Mouse (Mus musculus): Measurements from ENCODE around the gene Lnx2. TPM values are rescaled to one million over a fixed set of nuclear protein-coding genes. Genes with fewer than 3 reads are reported as not detected.
A peak's percentile ranks its signal among the peaks of the same experiment; 100 is the strongest.

The Lnx2 gene
- 5.0 and 5.6 TPM in 2 replicates for polyA plus RNA-seq (2014; fragmentation: Nextera tagmentation; extraction: Ambion mirVana)

- H3K4me1 ChIP-seq (replicated peaks; ENCODE audit: control insufficient read depth, insufficient read depth, low read length) = peaks cover 14% of the 10 kb centered on the region
- H3K4me3 ChIP-seq (replicated peaks; ENCODE audit: low read length) = peak within 1 kb of the TSS; percentile 65
- H3K27ac ChIP-seq = peak within 1 kb of the TSS; percentile 84
- no peaks in the 10 kb centered on the region for H3K9me3 ChIP-seq (ENCODE audit: control insufficient read depth, low read length)
- H3K9ac ChIP-seq = peak within 1 kb of the TSS; percentile 76
- peak; percentile 96 for DNase-seq (ENCODE audit: low spot score)
- peak; percentile 99 for ATAC-seq (ENCODE audit: low FRiP score)
- peak within 1 kb of the TSS; percentile 82 for H3K4me2 ChIP-seq (replicated peaks)
- no peaks in the 10 kb centered on the region; the same call in 1 of the 2 replicates for H3K36me3 ChIP-seq (replicated peaks; ENCODE audit: control insufficient read depth, insufficient read depth)
- under 1% methylated on average over 65 of the region's 65 CpGs for WGBS
- no peaks in the 10 kb centered on the region for H3K27me3 ChIP-seq (ENCODE audit: control insufficient read depth, insufficient read depth, low read length)
These were observed at the start of gene Lnx2 for GRCm38 (mm10) chr5:147076026-147076798. TSS of gene Lnx2 (minus strand) at chr5:147076586.

DNA sequence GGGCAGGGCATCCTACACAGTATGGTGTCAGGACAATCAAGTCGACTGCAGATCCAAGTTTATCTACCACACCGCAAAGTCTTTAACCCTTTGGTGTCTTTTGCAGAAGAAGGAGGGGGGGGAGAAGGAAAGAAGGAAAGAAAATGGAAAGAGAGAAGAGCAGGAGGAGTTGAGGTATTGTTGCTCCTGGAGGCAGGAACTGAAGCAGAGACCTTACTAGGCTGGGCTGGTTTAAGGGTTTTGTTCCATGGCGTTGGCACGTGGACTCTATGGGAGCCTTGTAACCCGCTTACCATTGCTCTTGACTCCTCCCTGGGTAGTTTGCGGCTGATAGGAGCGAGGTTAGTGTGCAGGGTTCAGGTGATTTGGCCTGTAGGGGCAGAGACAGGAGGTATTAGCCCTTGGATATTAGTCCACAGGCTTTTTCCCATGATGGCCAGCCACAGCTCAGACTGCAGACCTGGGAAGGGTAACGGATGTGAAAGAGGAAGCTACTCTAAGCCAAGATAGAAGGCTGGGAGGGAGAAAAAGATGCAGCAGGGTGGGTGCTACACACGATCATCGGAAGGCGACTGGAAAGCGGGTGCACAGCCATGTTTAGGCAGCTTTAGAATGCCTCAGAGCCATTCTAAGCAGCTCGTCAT, 49.3 kb upstream of the Lnx2 start:
- H3K4me2 ChIP-seq (replicated peaks) = no peak overlapping the region
- peaks cover 3% of the 10 kb centered on the region; the same call in 1 of the 2 replicates for H3K9me3 ChIP-seq (ENCODE audit: control insufficient read depth, low read length)
- ATAC-seq (ENCODE audit: low FRiP score) (no peak), DNase-seq (ENCODE audit: low spot score) (no peak)
- H3K4me1 ChIP-seq (replicated peaks; ENCODE audit: control insufficient read depth, insufficient read depth, low read length) = no peaks in the 10 kb centered on the region
- no peak overlapping the region for H3K27ac ChIP-seq
- H3K4me3 ChIP-seq (replicated peaks; ENCODE audit: low read length) = no peak overlapping the region
- H3K27me3 ChIP-seq (ENCODE audit: control insufficient read depth, insufficient read depth, low read length) = no peaks in the 10 kb centered on the region
- H3K36me3 ChIP-seq (replicated peaks; ENCODE audit: control insufficient read depth, insufficient read depth) = no peaks in the 10 kb centered on the region
- no peak overlapping the region for H3K9ac ChIP-seq
- 89% methylated on average over 13 of the region's 13 CpGs for WGBS

- Histone ChIP-seq H3K9me3 (ENCODE audit: control insufficient read depth, low read length) (peaks cover 3% of the 10 kb centered on the region; the same call in 1 of the 2 replicates), H3K36me3 (replicated peaks; ENCODE audit: control insufficient read depth, insufficient read depth) (no peaks in the 10 kb centered on the region), H3K9ac (no peak overlapping the region), H3K27ac (no peak overlapping the region), H3K4me1 (replicated peaks; ENCODE audit: control insufficient read depth, insufficient read depth, low read length) (no peaks in the 10 kb centered on the region), H3K4me2 (replicated peaks) (no peak overlapping the region), H3K27me3 (ENCODE audit: control insufficient read depth, insufficient read depth, low read length) (no peaks in the 10 kb centered on the region), H3K4me3 (replicated peaks; ENCODE audit: low read length) (no peak overlapping the region)
- DNase-seq (ENCODE audit: low spot score) (no peak), ATAC-seq (ENCODE audit: low FRiP score) (no peak)
- 45% methylated on average over 9 of the region's 9 CpGs for WGBS
These were observed 48.4 kb upstream of the Lnx2 start for GRCm38 (mm10) chr5:147124794-147125193.

DNA sequence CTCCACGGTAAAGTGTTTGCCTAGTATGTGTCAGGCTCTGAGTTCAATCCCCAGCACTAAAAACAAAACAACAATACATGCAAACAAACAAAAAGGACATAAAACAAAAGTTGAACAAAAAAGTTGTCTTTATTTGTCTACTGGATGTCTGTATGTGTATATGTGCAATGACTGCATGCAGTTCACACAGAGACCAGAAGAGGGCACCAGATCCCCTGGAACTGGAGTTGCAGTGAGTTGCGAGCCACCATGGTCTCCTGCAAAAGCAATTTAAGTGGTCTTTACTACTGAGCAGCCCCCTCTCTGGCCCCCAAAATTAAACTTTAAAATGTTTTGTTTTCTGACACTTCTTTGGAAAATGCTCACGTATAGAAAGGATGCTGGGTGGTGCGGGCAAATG, 44.8 kb upstream of the Lnx2 start:
- Histone ChIP-seq H3K4me2 (replicated peaks) (no peak overlapping the region), H3K4me3 (replicated peaks; ENCODE audit: low read length) (no peak overlapping the region), H3K36me3 (replicated peaks; ENCODE audit: control insufficient read depth, insufficient read depth) (no peaks in the 10 kb centered on the region), H3K4me1 (replicated peaks; ENCODE audit: control insufficient read depth, insufficient read depth, low read length) (no peaks in the 10 kb centered on the region), H3K9me3 (ENCODE audit: control insufficient read depth, low read length) (peaks cover 3% of the 10 kb centered on the region; the same call in 1 of the 2 replicates), H3K9ac (no peak overlapping the region), H3K27me3 (ENCODE audit: control insufficient read depth, insufficient read depth, low read length) (no peaks in the 10 kb centered on the region), H3K27ac (no peak overlapping the region)
- ATAC-seq (ENCODE audit: low FRiP score) = no peak
- 94% methylated on average over 4 of the region's 4 CpGs for WGBS
- no peak for DNase-seq (ENCODE audit: low spot score)

GRCm38 (mm10) chr5:147117027-147117426, 40.6 kb upstream of the Lnx2 start:
- ATAC-seq (ENCODE audit: low FRiP score) (no peak), DNase-seq (ENCODE audit: low spot score) (no peak)
- Histone ChIP-seq H3K9me3 (ENCODE audit: control insufficient read depth, low read length) (peaks cover 3% of the 10 kb centered on the region; the same call in 1 of the 2 replicates), H3K9ac (no peak overlapping the region), H3K4me1 (replicated peaks; ENCODE audit: control insufficient read depth, insufficient read depth, low read length) (no peaks in the 10 kb centered on the region), H3K27ac (no peak overlapping the region), H3K4me2 (replicated peaks) (no peak overlapping the region), H3K27me3 (ENCODE audit: control insufficient read depth, insufficient read depth, low read length) (no peaks in the 10 kb centered on the region), H3K36me3 (replicated peaks; ENCODE audit: control insufficient read depth, insufficient read depth) (0 out of 2 replicates have a peak, but pooled peaks cover 6% of the 10 kb centered on the region), H3K4me3 (replicated peaks; ENCODE audit: low read length) (no peak overlapping the region)
- 21% methylated on average over 6 of the region's 6 CpGs for WGBS

DNA sequence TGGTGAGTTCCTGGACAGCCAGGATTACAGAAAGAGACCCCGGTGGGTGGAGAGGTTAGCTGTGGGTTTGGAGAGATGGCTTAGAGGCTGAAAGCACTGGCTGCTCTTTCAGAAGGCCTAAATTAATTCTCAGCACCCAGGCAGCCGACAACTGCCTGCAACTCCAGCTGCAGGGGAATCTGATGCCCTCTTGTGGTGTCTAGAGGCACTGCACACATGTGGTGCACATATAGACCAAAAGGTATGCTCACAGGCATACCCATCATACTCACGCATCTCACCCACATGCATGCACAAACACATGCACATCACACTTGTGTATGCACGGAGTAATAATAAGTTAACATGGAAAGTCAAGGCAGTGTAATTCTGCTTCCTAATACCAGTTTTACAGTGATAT, 39.2 kb upstream of the Lnx2 start:
- no peak for ATAC-seq (ENCODE audit: low FRiP score)
- Histone ChIP-seq H3K4me3 (replicated peaks; ENCODE audit: low read length) (no peak overlapping the region), H3K9ac (no peak overlapping the region), H3K27me3 (ENCODE audit: control insufficient read depth, insufficient read depth, low read length) (no peaks in the 10 kb centered on the region), H3K36me3 (replicated peaks; ENCODE audit: control insufficient read depth, insufficient read depth) (0 out of 2 replicates have a peak, but pooled peaks cover 12% of the 10 kb centered on the region), H3K4me1 (replicated peaks; ENCODE audit: control insufficient read depth, insufficient read depth, low read length) (no peaks in the 10 kb centered on the region), H3K27ac (no peak overlapping the region), H3K9me3 (ENCODE audit: control insufficient read depth, low read length) (no peaks in the 10 kb centered on the region), H3K4me2 (replicated peaks) (no peak overlapping the region)
- WGBS = 99% methylated on average over 4 of the region's 4 CpGs
- no peak for DNase-seq (ENCODE audit: low spot score)

DNA sequence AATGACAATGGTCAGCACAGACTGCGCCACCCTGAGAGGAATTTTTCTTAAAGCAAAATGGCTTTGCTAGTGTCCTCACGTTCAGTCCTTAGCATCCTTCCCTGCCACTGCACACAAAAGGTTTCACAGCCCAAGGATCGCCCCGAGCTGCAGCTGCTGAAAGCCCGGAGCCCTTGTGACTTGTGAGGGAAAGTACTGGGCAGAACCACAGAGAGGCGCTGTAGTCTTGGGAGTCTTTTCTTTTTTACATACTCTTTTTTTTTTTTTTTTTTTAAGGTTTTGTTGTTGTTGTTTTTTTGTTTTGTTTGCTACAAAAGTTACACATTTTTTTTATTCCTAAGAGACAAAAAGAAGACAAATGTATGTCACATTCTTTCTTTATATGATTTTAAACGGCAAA, 38.4 kb upstream of the Lnx2 start:
- Histone ChIP-seq H3K27me3 (ENCODE audit: control insufficient read depth, insufficient read depth, low read length) (no peaks in the 10 kb centered on the region), H3K9ac (no peak overlapping the region), H3K4me3 (replicated peaks; ENCODE audit: low read length) (no peak overlapping the region), H3K9me3 (ENCODE audit: control insufficient read depth, low read length) (no peaks in the 10 kb centered on the region), H3K4me2 (replicated peaks) (no peak overlapping the region), H3K27ac (no peak overlapping the region), H3K4me1 (replicated peaks; ENCODE audit: control insufficient read depth, insufficient read depth, low read length) (no peaks in the 10 kb centered on the region), H3K36me3 (replicated peaks; ENCODE audit: control insufficient read depth, insufficient read depth) (0 out of 2 replicates have a peak, but pooled peaks cover 12% of the 10 kb centered on the region)
- DNase-seq (ENCODE audit: low spot score) = no peak
- WGBS = 73% methylated on average over 7 of the region's 7 CpGs
- no peak for ATAC-seq (ENCODE audit: low FRiP score)

DNA sequence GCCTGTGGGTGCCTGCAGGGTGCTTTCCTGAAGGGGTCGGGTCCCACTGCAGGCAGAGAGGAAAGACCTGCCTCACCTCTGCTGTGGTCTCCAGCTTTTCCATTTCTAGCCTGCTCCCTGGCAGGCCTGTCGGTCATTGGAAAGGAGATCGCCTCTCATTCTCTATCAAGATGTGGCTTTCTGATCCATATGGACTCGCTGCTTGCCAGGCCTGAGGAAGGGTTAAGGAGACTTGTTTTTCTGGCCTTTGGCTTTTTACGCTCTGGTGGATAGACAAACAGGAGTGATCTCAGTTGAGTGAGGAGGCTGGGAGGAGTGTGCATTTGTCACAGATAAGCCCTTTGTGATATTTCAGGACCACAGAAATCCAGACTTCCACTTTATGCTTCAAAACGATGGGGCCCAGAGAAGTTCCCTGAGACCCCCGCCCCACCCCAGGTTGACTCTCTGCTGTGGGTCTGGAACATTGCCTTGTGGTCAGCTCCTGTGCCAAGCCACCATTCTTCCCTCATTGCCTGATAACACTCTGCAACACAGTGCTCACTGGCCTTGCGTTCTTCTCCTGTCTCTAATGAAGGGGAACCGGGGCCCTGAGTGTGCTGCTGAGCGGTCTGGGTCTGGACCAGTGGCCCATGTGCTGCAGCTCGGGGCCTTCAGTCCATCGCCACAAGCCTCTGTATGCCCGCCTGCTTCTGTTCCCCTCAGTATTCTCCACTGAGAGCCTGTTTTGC, 32.6 kb upstream of the Lnx2 start:
- Histone ChIP-seq H3K27ac (no peak overlapping the region), H3K4me3 (replicated peaks; ENCODE audit: low read length) (no peak overlapping the region), H3K9ac (no peak overlapping the region), H3K4me2 (replicated peaks) (no peak overlapping the region), H3K36me3 (replicated peaks; ENCODE audit: control insufficient read depth, insufficient read depth) (0 out of 2 replicates have a peak, but pooled peaks cover 33% of the 10 kb centered on the region), H3K27me3 (ENCODE audit: control insufficient read depth, insufficient read depth, low read length) (no peaks in the 10 kb centered on the region), H3K4me1 (replicated peaks; ENCODE audit: control insufficient read depth, insufficient read depth, low read length) (no peaks in the 10 kb centered on the region), H3K9me3 (ENCODE audit: control insufficient read depth, low read length) (no peaks in the 10 kb centered on the region)
- WGBS = 90% methylated on average over 13 of the region's 13 CpGs
- ATAC-seq (ENCODE audit: low FRiP score) (no peak), DNase-seq (ENCODE audit: low spot score) (no peak)

DNA sequence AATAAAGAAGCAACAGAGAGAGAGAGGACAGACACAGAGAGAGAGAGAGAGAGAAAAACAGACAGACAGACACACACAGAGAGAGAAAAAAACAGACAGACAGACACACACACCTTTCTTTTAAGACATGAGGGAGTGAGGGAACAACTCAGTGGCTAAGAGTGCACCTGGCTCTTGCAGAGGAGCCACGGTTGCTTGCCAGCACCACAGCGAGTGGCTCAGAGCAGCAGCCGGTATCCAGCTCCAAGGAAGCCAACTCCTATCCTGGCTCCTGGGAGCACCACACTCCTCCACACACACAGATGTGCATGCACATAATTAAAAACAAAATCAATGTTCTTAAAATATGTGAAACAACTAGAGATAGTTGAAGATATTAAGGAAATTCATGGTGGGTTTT, 30.9 kb upstream of the Lnx2 start:
- ATAC-seq (ENCODE audit: low FRiP score) (no peak), DNase-seq (ENCODE audit: low spot score) (no peak)
- H3K36me3 ChIP-seq (replicated peaks; ENCODE audit: control insufficient read depth, insufficient read depth) = 0 out of 2 replicates have a peak, but pooled peaks cover 28% of the 10 kb centered on the region
- H3K4me2 ChIP-seq (replicated peaks) = no peak overlapping the region
- H3K4me1 ChIP-seq (replicated peaks; ENCODE audit: control insufficient read depth, insufficient read depth, low read length) = no peaks in the 10 kb centered on the region
- no peak overlapping the region for H3K4me3 ChIP-seq (replicated peaks; ENCODE audit: low read length)
- no peak overlapping the region for H3K27ac ChIP-seq
- 84% methylated on average over 3 of the region's 3 CpGs for WGBS
- H3K9me3 ChIP-seq (ENCODE audit: control insufficient read depth, low read length) = no peaks in the 10 kb centered on the region
- no peaks in the 10 kb centered on the region for H3K27me3 ChIP-seq (ENCODE audit: control insufficient read depth, insufficient read depth, low read length)
- H3K9ac ChIP-seq = no peak overlapping the region

Measured in hindbrain, embryonic 14.5 days (tissue).